Mouse (Mus musculus): ENCODE data around the gene Glmp.
"Not testable (repeated sequence)": the region's sequence is repeated elsewhere in the genome, so short reads cannot be mapped to it uniquely, and the experiment has no call there.

The Glmp gene

DNA sequence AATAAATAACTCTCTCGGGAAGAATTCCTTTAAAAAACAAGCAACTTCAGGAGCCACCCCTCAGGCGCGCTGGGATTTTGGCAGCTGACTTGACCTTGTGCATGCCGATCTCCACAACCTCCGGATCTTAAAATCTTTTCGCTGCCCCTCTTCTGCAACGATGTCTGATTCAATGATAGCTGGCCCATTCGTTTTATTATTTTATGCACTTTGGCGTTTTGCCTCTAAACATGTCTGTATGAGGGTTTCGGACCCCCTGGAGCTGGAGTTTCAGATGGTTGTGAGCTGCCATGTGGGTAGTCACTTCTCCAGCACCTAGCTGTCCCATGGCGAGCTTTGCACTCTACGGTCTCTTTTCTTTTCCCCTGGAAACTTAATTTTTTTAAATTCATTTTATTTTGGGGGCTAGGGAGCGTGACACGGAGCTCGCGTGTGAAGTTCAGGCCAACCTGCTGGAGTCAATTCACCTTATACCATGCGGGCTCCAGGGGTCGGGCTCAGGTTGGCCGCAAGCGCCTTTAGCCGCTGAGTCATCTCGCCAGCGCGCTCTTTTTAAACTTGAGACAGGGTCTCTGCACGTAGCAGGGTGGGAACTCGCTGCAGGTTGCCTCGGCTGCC, 10.7 kb downstream of the Glmp start:
- no peak for DNase-seq (ENCODE audit: low read depth, low spot score)

DNA sequence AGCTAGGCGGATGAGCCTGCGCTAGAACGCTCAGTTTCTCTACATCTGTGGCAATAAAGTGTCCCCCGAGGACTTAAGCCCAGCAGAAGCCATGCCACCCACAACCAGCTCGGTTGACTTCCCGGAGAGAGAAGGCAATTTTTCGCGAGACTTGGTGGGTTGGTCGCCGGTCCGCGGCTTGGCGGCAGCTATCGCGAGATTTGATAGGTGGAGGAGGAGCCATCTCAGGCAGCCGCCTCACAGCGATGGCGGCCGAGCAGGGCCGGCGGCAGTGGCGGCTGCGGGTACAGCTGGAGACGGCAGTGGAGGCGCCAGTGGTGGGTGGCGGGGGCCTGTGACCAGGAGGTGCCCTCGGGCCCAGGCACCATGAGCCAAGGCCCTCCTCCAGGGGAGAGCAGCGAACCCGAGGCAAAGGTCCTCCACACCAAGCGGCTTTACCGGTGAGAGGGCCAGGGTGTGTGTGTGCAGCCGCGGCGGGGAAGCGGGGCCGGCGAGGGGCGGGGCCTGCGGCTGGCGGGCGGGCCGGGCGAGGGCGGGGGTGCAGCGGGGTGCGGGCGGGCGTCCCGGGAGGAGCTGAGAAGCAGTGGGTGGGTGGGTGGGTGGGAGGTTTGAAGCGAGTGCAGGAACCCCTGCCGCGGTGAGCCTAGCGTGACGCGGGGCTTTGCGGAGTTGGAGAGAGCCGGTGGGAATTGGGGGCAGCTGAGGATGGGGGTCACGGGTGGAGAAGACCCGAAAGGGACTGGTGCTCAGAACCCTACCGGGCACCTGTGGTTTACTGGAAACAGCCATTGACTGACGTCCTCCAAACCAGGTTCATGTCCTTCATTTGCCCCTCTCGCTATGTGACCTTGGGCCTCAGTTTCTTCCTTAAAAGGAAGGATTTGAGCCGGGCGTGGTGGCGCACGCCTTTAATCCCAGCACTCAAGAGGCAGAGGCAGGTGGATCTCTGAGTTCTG, 11.5 kb downstream of the Glmp start, which contains the start of the genes Tmem79 and Smg5:
Gene Tmem79, minus strand, starts transcription at position 91 of the 956 bp plus-strand sequence.
Gene Smg5, plus strand, starts transcription at position 203 of the 956 bp plus-strand sequence.
- DNase-seq (ENCODE audit: low read depth, low spot score): peak; percentile 99

GRCm38 (mm10) chr3:88337367-88338020, 12.7 kb downstream of the Glmp start:
- DNase-seq (ENCODE audit: low read depth, low spot score): peak; percentile 39

DNA sequence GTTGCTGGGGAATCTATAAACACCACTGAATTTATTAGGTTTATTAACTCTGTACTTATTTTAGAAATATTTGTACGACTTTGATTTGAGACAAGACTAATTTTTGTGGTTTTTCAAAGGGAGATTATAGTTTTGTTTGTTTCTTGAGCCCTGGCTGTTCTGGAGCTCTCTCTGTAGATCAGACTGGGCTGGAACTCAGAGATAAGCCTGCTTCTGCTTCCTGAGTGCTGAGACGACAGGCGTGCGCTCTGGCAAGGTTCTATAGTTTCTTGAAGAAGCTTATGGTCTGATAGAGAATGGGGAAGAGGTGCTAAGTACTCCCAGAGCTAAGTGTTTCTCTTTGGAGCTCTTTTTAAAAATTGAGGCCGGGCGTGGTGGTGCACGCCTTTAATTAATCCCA, 13.5 kb downstream of the Glmp start:
- DNase-seq (ENCODE audit: low read depth, low spot score): no peak

DNA sequence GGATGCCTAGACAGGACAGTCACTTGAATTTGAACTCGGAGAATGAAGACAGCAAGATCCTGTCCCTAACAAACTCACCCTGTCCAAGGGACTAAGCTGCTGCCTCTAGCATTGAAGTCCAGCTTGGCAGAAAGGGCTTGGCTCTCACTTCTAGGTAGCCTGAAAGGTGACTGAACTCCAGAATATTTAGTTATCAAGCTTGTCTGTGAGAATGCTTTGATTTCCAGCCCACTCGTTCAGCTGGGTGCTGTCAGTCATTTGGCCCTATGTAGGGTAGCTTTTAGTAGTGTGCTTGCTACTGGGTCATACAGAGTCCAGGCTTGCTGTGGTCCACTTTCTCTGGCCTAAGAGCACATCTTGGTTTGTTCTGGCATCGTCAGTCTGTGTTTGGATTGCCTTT, 14.2 kb downstream of the Glmp start:
- DNase-seq (ENCODE audit: low read depth, low spot score): no peak

DNA sequence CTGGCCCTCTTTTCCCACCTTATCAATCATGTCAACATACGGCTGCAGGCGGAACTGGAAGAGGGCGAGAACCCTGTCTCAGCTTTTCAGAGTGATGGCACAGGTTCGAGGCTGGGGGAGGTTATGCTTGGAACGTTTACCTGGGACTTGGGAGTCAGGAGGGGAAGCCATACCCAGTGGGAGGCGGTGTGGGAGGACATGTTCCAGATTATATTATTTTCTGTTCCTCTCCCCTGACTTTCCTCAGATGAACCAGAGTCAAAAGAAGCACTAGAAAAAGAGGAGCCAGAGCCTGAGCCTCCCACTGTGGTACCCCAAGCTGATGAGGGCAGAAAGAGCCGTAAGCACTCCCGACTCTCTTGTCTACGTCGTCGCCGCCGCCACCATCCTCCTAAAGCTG, 25.9 kb downstream of the Glmp start:
- DNase-seq (ENCODE audit: low read depth, low spot score): no peak

- DNase-seq (ENCODE audit: low read depth, low spot score): no peak
Measured at GRCm38 (mm10) chr3:88352907-88353306, 28.1 kb downstream of the Glmp start.

DNA sequence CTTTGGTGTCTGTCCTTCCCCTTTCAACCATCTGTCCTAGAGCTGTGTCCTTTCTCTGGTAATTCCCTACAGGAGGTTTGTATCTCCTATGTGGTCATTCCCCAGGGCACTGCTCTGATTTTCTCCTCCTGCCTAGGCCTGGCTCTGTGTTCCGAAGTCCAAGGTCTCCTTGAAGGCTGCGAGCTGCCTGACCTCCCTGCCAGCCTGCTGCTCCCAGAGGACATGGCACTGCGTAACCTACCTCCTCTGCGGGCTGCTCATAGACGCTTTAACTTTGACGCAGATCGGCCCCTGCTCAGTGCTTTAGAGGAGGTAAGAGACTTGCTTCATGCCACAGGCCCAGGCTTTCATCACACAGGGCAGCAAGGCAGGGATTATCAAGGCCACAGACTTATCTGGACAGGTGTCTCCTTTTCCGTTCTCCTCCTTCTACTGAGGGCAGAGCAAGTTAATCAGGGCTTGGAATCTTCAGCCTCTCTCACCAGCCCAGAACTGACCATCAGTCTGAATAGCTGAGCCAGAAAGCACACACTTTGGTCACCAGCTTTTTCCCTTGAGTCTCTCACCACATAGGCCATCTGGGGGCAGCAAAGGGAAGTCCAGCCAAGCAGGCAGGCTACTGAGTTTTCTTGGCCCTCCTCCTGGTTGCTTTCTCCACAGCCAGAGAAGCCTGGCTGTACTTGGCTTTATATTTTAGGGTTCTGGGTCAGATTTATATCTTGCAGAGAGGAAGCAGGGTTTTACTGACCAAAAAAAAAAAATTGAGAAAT, 29.8 kb downstream of the Glmp start:
- no peak for DNase-seq (ENCODE audit: low read depth, low spot score)

DNA sequence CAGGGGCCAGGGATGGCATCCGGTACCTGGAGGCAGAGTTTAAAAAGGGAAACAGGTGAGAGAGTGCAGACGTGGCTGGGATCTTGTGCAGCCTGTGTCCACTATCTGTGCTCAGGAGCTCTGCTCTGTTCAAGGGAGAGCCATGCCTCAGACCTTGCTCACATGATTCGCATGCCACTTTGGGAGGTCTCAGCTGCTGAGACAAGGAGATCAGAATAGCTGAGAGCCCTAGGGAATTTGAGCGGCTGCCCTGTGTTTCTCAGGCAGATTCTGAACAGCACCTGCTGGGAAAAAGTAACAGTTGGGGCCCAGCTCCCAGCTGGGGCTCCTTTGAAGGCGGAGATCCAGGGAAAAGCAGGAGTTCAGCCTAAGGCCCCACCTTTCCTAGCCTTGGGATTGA, 34.8 kb downstream of the Glmp start:
- DNase-seq (ENCODE audit: low read depth, low spot score): no peak

GRCm38 (mm10) chr3:88359989-88360388, 35.2 kb downstream of the Glmp start:
- no peak for DNase-seq (ENCODE audit: low read depth, low spot score)

DNA sequence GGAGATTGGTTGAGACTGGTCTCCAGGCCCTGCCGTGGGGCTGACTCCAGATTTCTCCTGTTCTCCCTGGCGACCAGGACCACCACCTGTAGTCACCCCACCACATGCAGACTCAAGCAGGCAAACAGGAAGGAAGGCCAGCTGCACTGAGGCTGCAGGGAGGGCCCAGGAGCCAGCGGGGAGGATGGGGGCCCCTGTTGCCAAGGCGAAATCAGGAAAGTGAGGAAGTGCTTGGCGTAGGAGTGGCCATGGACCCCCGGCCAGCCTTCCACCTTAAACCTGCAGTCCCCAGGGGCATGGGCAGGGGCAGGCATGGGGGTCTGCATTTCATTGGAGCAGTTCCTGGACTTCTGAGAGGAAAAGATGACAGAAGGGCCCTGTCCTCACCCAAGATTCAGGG, 36.3 kb downstream of the Glmp start:
- DNase-seq (ENCODE audit: low read depth, low spot score): no peak

DNA sequence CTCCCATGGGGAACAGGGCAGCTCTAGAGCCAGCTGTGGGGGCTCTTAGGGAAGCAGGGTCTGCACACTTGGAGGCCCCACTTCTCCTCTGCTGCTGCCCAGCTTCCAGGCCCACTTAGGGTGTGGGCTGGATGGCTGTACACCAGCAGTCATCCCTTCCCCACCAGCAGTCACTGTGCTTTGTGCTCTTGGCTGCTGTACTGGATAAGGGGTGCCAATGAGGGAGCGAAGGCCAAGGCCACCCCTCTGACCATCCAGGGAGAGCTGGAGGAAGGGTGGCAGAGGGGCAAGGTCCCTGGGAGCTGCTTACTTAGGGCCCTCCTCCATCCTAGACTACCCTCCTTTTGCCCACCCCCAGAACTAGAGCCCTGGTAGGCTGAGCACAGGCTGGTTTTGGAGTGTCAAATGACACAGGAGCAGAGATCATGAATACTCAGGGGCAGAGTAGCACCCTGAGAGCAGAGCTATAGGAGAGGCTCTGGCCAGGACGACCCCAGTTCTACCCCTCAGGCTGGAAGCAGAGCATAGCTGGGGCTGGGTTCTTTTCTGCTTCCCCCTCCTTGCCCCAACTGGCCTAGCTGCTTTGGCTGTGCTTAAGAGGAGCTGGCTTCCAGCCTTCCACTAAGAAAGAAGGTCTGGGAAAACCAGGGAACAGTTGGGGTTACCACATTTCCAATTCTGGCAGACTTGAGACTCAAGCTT, 36.9 kb downstream of the Glmp start:
- DNase-seq (ENCODE audit: low read depth, low spot score): no peak

DNA sequence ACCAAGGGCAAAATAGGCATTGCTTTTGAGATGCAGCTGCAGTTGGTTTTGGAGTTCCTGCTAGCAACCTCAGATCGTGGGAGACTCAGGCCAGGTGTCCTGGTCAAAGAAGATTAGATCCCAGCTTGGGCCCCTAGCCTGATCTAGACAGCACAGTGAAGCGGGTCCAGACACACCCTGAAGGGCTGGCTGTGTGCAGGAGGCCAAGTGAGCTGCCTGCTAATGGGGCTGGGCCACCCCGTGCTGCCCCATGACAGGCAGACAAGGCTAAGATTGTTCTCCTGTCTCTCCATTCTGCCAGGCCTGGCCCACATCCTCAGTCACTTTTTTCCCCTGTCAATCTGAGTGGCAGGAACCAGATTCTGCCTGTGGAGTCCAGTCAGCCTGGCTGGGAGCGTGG, 38.9 kb downstream of the Glmp start:
- DNase-seq (ENCODE audit: low read depth, low spot score): no peak

DNA sequence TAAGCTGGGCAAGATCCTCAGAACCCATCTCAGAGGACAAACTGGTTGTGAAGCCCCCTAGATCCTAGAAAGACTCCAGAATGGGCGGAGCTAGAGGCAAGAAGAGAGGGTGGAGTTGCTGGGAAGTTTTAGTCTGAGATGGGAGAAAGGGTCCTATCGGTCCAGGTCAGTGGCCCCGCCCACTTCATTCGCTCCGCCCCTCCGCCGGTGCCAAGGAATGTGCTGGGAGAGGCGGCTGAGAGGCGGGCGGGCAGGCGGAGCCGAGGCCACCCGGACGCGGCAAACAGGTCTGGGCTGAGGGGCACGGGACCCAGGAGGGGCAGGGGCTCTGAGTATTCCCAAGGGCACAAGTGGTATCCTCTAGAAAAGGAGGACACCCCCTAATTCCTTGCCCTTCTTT, 39.5 kb downstream of the Glmp start, which contains the start of gene Paqr6:
Gene Paqr6, plus strand, starts transcription at position 248 of the 400 bp plus-strand sequence.
- DNase-seq (ENCODE audit: low read depth, low spot score): no peak

DNA sequence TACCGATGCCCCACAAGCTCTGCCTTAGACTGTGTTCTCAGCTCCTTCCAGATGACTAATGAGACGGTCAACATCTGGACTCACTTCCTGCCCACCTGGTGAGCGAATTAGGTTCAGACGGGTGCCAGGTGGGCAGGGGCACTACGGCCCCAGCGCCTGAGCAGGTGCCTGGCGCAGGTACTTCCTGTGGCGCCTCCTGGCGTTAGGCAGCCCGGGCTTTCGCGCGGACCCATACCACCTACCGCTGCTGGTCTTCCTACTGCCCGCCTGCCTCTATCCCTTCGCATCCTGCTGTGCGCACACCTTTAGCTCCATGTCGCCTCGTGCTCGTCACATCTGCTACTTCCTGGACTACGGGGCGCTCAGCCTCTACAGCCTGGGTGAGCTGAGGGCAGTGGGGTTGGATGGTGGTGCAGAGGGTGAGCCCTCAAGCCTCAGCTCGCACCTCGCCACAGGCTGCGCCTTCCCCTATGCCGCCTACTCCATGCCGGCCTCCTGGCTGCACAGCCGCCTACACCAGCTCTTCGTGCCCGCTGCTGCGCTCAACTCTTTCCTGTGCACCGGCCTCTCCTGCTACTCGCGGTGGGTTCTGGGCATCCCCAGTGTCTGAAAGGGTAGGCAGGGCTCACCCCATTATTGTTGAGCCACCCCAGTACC, 41.0 kb downstream of the Glmp start:
- no peak for DNase-seq (ENCODE audit: low read depth, low spot score)

DNA sequence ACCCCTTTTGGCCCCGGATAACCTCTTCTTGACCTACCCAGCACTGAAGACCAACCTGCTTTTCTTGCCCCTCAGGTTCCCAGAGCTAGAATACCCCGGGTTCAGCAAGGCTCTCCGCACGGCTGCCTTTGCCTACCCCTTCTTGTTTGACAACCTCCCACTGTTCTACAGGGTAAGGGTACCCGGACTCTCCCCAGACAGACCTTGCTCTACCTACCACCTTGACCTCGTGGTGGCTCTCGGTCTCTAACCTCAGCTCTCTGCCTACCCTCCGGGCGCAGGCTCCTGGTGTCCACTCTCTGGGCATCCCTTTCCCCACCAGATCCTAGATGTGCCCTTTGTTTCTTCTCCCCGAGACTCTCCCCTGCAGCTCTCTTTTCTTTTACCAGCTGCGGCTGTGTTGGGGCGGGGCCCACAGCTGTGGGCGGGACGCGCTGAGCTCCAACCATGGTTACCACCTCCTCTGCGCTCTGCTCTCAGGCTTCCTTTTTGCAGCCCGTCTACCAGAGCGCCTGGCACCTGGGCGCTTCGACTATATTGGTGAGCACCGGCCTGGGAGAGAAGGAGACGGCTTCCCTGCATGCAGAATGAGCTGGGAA, 42.1 kb downstream of the Glmp start:
- not testable (repeated sequence) for DNase-seq (ENCODE audit: low read depth, low spot score)

DNA sequence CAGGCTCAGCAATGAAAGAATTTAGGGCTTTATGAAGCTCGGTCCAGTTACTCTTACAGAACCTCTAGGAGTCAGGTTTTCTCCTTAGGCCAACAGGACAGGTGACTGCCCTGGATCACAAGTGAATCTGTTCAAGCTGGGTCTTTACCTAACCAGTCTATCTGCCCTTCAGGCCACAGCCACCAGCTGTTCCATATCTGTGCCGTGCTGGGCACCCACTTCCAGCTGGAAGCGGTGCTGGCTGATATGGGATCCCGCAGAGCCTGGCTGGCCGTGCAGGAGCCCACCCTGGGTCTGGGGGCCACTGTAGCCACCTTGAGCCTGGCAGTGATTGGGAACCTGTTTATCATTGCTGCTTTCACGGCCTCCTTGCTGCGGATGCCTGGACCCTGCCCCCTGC, 42.7 kb downstream of the Glmp start:
- not testable (repeated sequence) for DNase-seq (ENCODE audit: low read depth, low spot score)

DNA sequence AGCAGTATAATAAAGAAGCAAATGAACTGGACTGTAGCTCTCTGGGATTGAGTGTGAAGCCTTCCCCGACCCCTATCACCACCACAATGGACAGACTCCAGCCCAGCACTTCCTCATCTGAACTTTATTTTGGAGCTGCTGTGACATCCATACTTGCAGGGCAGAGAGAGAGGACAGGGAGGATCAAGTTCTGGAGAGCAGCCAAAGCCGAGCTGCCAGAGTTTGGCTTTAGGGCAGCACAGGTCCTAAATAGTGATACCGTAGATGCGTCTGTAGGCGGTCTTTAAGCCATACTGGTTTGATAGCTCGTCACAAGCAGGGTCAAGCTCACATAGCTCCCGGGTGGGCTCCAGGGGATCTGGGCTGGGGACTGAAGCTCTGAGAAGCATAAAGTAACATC, 43.7 kb downstream of the Glmp start:
- not testable (repeated sequence) for DNase-seq (ENCODE audit: low read depth, low spot score)

DNA sequence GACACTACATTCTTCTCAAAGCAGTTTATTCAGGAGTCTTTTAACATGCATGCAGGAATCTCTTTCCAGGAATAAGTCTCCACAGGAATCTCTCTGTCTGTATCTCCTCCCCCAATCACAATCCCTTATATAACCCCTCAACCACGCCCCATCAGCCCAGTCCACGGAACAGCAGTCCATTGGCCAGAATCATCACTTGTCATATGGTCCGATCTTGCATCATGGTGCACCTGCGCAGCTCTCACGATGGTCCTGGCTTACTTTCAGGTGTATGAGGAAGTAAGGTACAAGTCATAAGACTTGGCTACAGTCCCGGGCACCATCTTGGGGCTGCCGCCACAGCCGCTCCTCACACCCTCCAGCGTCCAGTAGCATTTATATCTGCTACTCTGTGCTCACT, 47.8 kb downstream of the Glmp start, which contains the start of gene Bglap3:
Gene Bglap3, minus strand, starts transcription at position 101 of the 400 bp plus-strand sequence.
- DNase-seq (ENCODE audit: low read depth, low spot score): peak; percentile 17
